Mouse (Mus musculus): ENCODE results near the gene Kcnh3. TPM values are rescaled to one million over a fixed set of nuclear protein-coding genes. Genes with fewer than 3 reads are reported as not detected.

Gene Kcnh3
- 5.4 TPM for polyA plus RNA-seq (2017; shearing (Covaris generic))

GRCm38 (mm10) chr15:99224208-99224911 is at the start of gene Kcnh3:
Gene Kcnh3, plus strand, starts transcription at chr15:99224861.

DNA sequence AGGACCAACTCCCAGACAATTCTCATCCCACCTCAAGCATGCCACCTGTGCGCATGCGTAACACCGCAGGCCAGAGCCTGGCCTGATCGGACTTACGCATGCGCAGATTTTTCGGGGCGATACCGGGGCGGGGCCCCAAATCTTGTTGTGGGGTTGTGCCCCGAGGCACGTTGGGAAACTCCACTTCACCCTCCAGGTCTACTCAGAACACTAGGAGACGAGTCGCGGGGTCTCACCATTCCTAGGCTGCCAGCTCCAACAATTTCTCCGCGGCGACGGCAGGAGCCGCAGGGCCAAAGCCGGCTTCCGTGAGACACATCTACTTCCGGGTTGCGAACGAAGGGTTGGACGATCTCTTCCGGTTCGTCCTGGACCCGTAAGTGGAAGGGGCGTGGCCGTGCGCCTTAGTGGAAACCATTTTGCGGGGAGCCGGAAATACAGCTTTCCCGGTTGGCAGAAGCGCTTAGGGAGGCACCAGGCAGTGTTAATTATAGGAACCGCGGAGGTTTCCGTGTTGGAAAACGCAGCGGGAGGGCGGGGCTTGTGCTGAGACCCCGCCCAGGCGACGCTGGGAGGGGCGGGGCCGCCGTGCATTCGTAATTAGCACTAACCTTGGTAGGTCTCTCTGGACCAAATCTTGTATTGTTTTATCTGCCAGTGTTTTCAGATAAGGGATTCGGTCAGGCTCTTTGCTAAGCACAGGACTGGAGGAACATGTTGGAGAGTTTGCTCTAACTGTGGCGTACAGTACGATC is 27.1 kb downstream of the Kcnh3 start, which contains the start of gene Mcrs1:
TSS of gene Mcrs1 (minus strand) at position 336 of the 755 bp plus-strand sequence.

Other genes with a start within 250 kb of the Kcnh3 start
- 49.3 TPM for gene Tuba1c, start 195.0 kb upstream of the Kcnh3 start, polyA plus RNA-seq (2017; shearing (Covaris generic))
- gene Prph, start 169.7 kb upstream of the Kcnh3 start, polyA plus RNA-seq (2017; shearing (Covaris generic)), result not detected
- gene Troap, start 150.3 kb upstream of the Kcnh3 start, polyA plus RNA-seq (2017; shearing (Covaris generic)), result 0.72 TPM
- not detected for gene C1ql4, start 137.0 kb upstream of the Kcnh3 start, polyA plus RNA-seq (2017; shearing (Covaris generic))
- not detected for gene Dnajc22, start 131.7 kb upstream of the Kcnh3 start, polyA plus RNA-seq (2017; shearing (Covaris generic))
- gene Spats2, start 98.9 kb upstream of the Kcnh3 start, polyA plus RNA-seq (2017; shearing (Covaris generic)), result 0.85 TPM
- 122 TPM for gene Mcrs1, start 27.1 kb downstream of the Kcnh3 start, polyA plus RNA-seq (2017; shearing (Covaris generic))
- 14.2 TPM for gene Prpf40b, start 70.2 kb downstream of the Kcnh3 start, polyA plus RNA-seq (2017; shearing (Covaris generic))
- 0.38 TPM for gene Fam186b, start 71.0 kb downstream of the Kcnh3 start, polyA plus RNA-seq (2017; shearing (Covaris generic))
- gene Fmnl3, start 145.6 kb downstream of the Kcnh3 start, polyA plus RNA-seq (2017; shearing (Covaris generic)), result 88.8 TPM
- 178 TPM for gene Tmbim6, start 168.0 kb downstream of the Kcnh3 start, polyA plus RNA-seq (2017; shearing (Covaris generic))
- 16.1 TPM for gene Nckap5l, start 232.9 kb downstream of the Kcnh3 start, polyA plus RNA-seq (2017; shearing (Covaris generic))
- 30.7 TPM for gene Bcdin3d, start 249.9 kb downstream of the Kcnh3 start, polyA plus RNA-seq (2017; shearing (Covaris generic))